Comparison of ENCODE assay signal across 1 mouse cellular context in the genomic region with DNA sequence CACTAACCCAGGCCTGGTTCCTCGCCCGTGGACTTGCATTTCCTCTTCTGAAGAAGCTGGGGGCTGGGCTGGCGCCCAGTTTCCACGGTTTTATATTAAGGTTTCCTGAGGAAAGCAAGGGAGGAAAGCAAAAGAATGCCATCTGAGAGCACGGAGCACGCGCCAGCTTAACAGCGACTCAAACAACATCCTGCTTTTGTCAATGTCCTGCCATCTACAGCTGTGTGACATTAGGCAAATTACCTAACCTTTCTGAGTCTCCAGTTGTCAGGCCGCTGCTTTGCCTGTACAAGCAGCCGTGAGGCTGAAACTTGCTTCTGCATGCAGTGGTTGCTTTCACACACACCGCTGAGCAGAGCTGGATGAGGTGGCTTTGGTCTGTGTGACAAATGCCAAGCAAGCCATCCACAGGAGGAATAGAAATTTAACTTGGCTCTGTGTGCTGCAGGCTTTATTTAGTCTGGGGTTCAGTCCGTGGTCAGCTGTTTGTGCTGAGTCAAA.
TF ChIP-seq lines count a peak whose summit lies in the region.

No protein-coding gene starts in this region.

TF ChIP-seq in CH12.LX, 34 proteins besides CTCF, POLR2A, EP300 and RAD21:
- TF ChIP-seq MYC (IDR thresholded peaks at IDR 0.05; ENCODE audit: low read depth, low read length): peak; percentile 76
- peak; percentile 78; the same call in 1 of the 2 replicates for TF ChIP-seq TBP (conservative IDR thresholded peaks at IDR 0.05; ENCODE audit: low read depth, low read length)
- TF ChIP-seq MXI1 (IDR thresholded peaks at IDR 0.05; ENCODE audit: low read depth, low read length): peak; percentile 31; the same call in 1 of the 2 replicates
- no peak for TF ChIP-seq RCOR1 (conservative IDR thresholded peaks at IDR 0.05; ENCODE audit: low read depth, low read length)
- peak; percentile 80 for TF ChIP-seq TCF12 (IDR thresholded peaks at IDR 0.05; ENCODE audit: low read depth, low read length)
- no peak for TF ChIP-seq UBTF (IDR thresholded peaks at IDR 0.05; ENCODE audit: low read depth, low read length)
- peak; percentile 82 for TF ChIP-seq SIN3A (IDR thresholded peaks at IDR 0.05; ENCODE audit: low read length)
- no peak for TF ChIP-seq ELF1 (IDR thresholded peaks at IDR 0.05; ENCODE audit: low read depth, low read length)
- TF ChIP-seq MAX (IDR thresholded peaks at IDR 0.05; ENCODE audit: low read length): peak; percentile 72; the same call in 1 of the 2 replicates
- no peak for TF ChIP-seq ZC3H11A (IDR thresholded peaks at IDR 0.05; ENCODE audit: low read depth, low read length)
- peak; percentile 86 for TF ChIP-seq ETS1 (conservative IDR thresholded peaks at IDR 0.05; ENCODE audit: low read depth, low read length)
- peak; percentile 57; the same call in 1 of the 2 replicates for TF ChIP-seq NRF1 (IDR thresholded peaks at IDR 0.05; ENCODE audit: low read depth, low read length)
- no peak for TF ChIP-seq GABPA (IDR thresholded peaks at IDR 0.05; ENCODE audit: insufficient replicate concordance, low read depth, low read length)
- 0 out of 2 replicates have a peak, but pooled peaks have one; percentile 44 for TF ChIP-seq IRF4 (IDR thresholded peaks at IDR 0.05; ENCODE audit: low read depth, low read length)
- no peak for TF ChIP-seq MAZ (IDR thresholded peaks at IDR 0.05; ENCODE audit: low read depth, low read length)
- peak; percentile 83 for TF ChIP-seq BHLHE40 (IDR thresholded peaks at IDR 0.05; ENCODE audit: low read depth, low read length)
- no peak for TF ChIP-seq ZMIZ1 (IDR thresholded peaks at IDR 0.05; ENCODE audit: low read depth, low read length)
- TF ChIP-seq KAT2A (IDR thresholded peaks at IDR 0.05; ENCODE audit: insufficient replicate concordance, low read length): no peak
- TF ChIP-seq JUND (conservative IDR thresholded peaks at IDR 0.05; ENCODE audit: low read depth, low read length): no peak
- no peak for TF ChIP-seq SMC3 (IDR thresholded peaks at IDR 0.05; ENCODE audit: low read depth, low read length)
- TF ChIP-seq NELFE (IDR thresholded peaks at IDR 0.05; ENCODE audit: low read depth, low read length): no peak
